Mouse (Mus musculus) stomach, embryonic 16.5 days (tissue): ENCODE data around the gene Kmt2e. TPM values are rescaled to one million over a fixed set of nuclear protein-coding genes. Genes with fewer than 3 reads are reported as not detected.

Source experiments
- ATAC-seq: fragments of 200-750 bp; cut with Nextera tagmentation; 2 replicates; pipeline ENCODE4 v1.8.0; 2017; ENCODE audit warnings: moderate number of reproducible peaks, moderate TSS enrichment; ENCODE audit not compliant: insufficient read depth, low FRiP score
- H3K27ac ChIP-seq: fragments of 300-500 bp; sonication (generic); 2 replicates; pipeline ENCODE4 v1.5.1; 2014; ENCODE audit warnings: low read length
- H3K27me3 ChIP-seq: fragments of 300-500 bp; sonication (generic); 2 replicates; pipeline ENCODE4 v1.6.1; 2014; ENCODE audit warnings: low read length, control low read depth, mixed read lengths; ENCODE audit not compliant: control insufficient read depth, insufficient read depth
- H3K36me3 ChIP-seq: fragments of 300-500 bp; sonication (generic); 2 replicates; pipeline ENCODE4 v1.6.1; 2014; ENCODE audit warnings: low read length; ENCODE audit not compliant: control insufficient read depth, insufficient read depth
- H3K4me1 ChIP-seq: fragments of 300-500 bp; sonication (generic); 2 replicates; pipeline ENCODE4 v1.6.1; 2014; ENCODE audit warnings: low read length, control low read depth, mixed read lengths; ENCODE audit not compliant: control insufficient read depth, insufficient read depth
- H3K4me2 ChIP-seq: fragments of 300-500 bp; sonication (generic); 2 replicates; pipeline ENCODE4 v1.6.1; 2014; ENCODE audit warnings: low read depth, low read length, mixed read lengths
- H3K4me3 ChIP-seq: fragments of 300-500 bp; sonication (generic); replicated peaks from 2 replicates; pipeline ENCODE4 v1.5.1; 2014; ENCODE audit warnings: mild to moderate bottlenecking, low read length
- H3K9ac ChIP-seq: fragments of 300-500 bp; sonication (generic); 2 replicates; pipeline ENCODE4 v1.6.1; 2014; ENCODE audit warnings: low read length
- H3K9me3 ChIP-seq: fragments of 300-500 bp; sonication (generic); replicated peaks from 2 replicates; pipeline ENCODE4 v1.6.1; 2016; ENCODE audit warnings: low read length, control low read depth; ENCODE audit not compliant: control insufficient read depth
- WGBS: fragments of 180-500 bp; shearing (Covaris S2); extraction: QIAGEN DNeasy Blood & Tissue Kit; methylation state at CpG from one replicate; pipeline ENCODE4 v1.1.7; 2014; 5-methylcytosine and 5-hydroxymethylcytosine counted together
- polyA plus RNA-seq: library from polyadenylated mRNA; unstranded; fragments of >200 nt; fragmentation: Nextera tagmentation; extraction: Ambion mirVana; gene quantifications from 2 replicates; pipeline ENCODE4 v1.2.1, GENCODE M21; 2015

Kmt2e gene
- 90.9 and 94.0 TPM in 2 replicates for polyA plus RNA-seq

DNA sequence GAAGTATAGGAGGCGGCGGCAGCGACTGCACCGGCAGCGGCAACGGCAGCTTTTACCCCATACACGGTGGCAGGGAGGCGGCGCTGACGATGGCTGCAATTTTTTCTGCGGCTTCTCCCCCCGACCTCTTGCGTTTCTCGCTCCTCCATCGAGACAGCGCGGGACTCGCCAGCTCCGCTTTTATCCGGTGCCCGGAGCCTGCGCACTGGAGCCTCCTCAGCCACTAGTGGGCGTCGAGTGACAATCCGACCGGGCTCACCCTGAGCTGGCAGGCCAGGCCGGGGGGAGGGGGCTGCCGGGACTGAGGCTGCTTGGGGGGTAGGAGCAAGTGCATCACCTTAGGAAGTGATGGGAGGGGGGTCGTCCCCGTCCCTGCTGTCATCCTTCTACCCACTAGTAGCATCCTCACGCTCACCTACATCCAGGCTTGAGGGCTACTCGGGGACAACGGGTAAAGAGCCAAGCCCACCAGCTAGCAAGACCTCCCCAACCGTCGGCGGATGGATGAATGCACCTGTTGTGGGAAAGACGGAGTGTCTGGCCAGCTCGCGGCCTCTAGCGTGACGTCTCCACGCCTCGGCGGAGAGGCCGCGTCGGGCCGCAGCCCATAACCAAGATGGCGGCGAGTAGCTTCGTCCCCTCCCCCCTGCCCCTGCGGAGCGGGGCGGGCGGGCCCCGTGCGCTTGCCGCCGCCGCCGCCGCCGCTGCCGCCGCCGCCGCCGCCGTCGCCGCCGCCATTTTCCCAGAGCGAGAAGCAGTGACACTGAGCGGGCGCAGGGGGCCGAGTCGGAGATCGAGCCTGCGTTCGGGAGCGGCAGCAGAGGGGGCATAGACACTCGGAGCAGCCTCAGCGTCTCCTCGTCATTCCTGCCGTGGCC, at the start of gene Kmt2e:
TSS of gene Kmt2e (plus strand) at position 722 of the 878 bp plus-strand sequence.
- ATAC-seq, result peak; percentile 81
- Histone ChIP-seq H3K4me3 (peak within 1 kb of the TSS; percentile 79), H3K27me3 (no peaks in the 10 kb centered on the region), H3K9me3 (no peaks in the 10 kb centered on the region), H3K27ac (peak within 1 kb of the TSS; percentile 100), H3K9ac (peak within 1 kb of the TSS; percentile 96), H3K4me1 (peaks cover 11% of the 10 kb centered on the region; the same call in 1 of the 2 replicates), H3K4me2 (peak within 1 kb of the TSS; percentile 74), H3K36me3 (no peaks in the 10 kb centered on the region)
- under 1% methylated on average over 73 of the region's 85 CpGs for WGBS

DNA sequence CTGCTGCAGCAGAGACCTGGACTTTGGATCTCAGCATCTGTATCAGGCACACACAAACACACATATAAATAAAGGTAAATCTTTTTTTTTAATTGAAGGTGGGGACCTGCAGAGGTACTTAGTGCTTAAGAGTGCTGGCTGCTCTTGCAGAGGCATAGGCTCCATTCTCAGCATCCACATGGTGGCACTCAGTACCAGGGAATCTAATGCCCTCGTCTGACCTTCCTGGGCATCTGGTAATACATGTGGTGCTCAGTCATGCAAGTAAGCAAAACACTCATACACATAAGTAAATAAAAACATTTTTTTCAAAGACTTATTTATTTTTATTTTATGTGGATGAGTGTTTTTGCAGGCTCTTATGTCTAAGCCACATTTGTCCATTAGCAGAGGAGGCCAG, 49.1 kb upstream of the Kmt2e start:
- WGBS, result 82% methylated on average over 1 of the region's 1 CpGs
- no peak for ATAC-seq

DNA sequence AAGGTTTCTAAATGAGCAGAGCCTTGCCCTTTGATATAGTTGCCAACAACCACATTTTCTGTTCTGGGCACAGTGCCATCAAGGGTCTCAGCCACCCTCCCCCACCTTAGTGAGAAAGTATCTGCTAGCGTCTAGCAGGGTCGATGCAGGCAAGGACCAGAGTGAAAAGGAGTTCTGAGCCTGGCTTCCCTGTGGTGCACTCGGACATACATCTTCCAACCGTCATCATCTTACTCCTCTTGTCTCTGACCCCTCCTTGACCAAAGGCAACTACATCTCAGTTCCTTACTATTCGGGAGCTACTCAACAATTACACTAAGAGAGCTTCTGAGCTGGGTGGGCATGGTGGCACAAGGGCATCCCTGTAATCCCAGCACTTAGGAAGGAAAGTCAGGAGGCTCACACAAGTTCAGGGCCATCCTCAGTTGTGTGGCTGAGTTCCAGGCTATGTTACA, 48.5 kb upstream of the Kmt2e start:
- Histone ChIP-seq H3K4me1 (0 out of 2 replicates have a peak, but pooled peaks cover 14% of the 10 kb centered on the region), H3K4me2 (no peak overlapping the region), H3K4me3 (no peak overlapping the region), H3K36me3 (no peaks in the 10 kb centered on the region), H3K9ac (no peak overlapping the region), H3K27ac (no peak overlapping the region), H3K9me3 (no peaks in the 10 kb centered on the region), H3K27me3 (no peaks in the 10 kb centered on the region)
- 47% methylated on average over 5 of the region's 5 CpGs for whole genome bisulfite sequencing
- no peak for ATAC-seq

More for the DNA sequence above, 49.1 kb upstream of the Kmt2e start:
- H3K27me3 ChIP-seq, result no peaks in the 10 kb centered on the region
- H3K4me1 ChIP-seq, result 0 out of 2 replicates have a peak, but pooled peaks cover 14% of the 10 kb centered on the region
- no peak overlapping the region for H3K4me3 ChIP-seq
- H3K4me2 ChIP-seq, result no peak overlapping the region
- no peaks in the 10 kb centered on the region for H3K36me3 ChIP-seq
- no peak overlapping the region for H3K9ac ChIP-seq
- H3K27ac ChIP-seq, result no peak overlapping the region
- no peaks in the 10 kb centered on the region for H3K9me3 ChIP-seq

- no peaks in the 10 kb centered on the region for H3K27me3 ChIP-seq
- 1% methylated on average over 22 of the region's 22 CpGs for WGBS
- H3K4me1 ChIP-seq, result 0 out of 2 replicates have a peak, but pooled peaks cover 14% of the 10 kb centered on the region
- H3K9me3 ChIP-seq, result no peaks in the 10 kb centered on the region
- H3K4me2 ChIP-seq, result peak overlapping the region; percentile 62
- H3K36me3 ChIP-seq, result no peaks in the 10 kb centered on the region
- peak overlapping the region; percentile 52 for H3K4me3 ChIP-seq
- peak overlapping the region; percentile 63 for H3K9ac ChIP-seq
- ATAC-seq, result peak; percentile 95
- H3K27ac ChIP-seq, result peak overlapping the region; percentile 94
These were observed 47.5 kb upstream of the Kmt2e start for GRCm38 (mm10) chr5:23386562-23387312.

DNA sequence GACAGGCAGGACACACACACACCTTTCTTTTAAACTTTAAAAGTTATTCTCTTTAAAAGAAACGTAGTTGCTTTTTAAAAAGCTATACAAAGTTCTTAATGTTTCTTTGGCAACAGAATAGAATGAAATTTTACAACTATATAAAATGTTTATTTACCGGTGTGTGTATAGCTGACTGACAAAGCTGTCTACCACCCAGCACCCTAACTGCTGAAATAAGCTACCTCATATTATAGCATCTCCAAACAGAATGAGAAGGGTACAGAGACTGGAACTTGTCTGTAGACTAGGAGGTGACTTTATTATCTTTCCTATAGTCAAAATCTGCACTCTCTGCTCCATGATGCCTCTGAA, 47.0 kb upstream of the Kmt2e start:
- H3K4me3 ChIP-seq, result peak overlapping the region; percentile 52
- no peak for ATAC-seq
- no peaks in the 10 kb centered on the region for H3K9me3 ChIP-seq
- peak overlapping the region; percentile 62 for H3K4me2 ChIP-seq
- H3K9ac ChIP-seq, result no peak overlapping the region; the same call in 1 of the 2 replicates
- no peaks in the 10 kb centered on the region for H3K36me3 ChIP-seq
- peak overlapping the region; percentile 94 for H3K27ac ChIP-seq
- WGBS, result 44% methylated on average over 2 of the region's 2 CpGs
- H3K4me1 ChIP-seq, result 0 out of 2 replicates have a peak, but pooled peaks cover 14% of the 10 kb centered on the region
- H3K27me3 ChIP-seq, result no peaks in the 10 kb centered on the region

DNA sequence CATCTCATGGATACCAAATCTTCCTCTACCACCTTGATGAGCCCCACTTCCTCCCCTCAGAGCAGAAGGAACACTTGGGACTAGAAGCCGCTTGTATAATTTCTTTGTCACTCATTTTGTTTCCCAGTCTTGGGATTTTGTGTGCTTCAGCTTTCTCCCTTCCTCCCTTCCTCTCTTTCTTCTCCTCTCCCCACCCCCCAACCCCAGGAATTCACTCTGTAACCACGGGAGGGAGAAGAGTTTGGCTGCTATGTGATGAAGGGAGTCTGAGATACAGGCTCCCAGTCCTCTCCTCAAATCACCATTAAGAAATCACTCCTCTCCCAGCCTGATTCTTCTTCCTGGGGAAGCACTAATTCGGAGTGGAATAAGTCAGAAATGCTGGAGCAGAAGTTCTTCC, 46.1 kb upstream of the Kmt2e start:
- H3K4me2 ChIP-seq, result no peak overlapping the region
- no peak overlapping the region for H3K9ac ChIP-seq
- no peak for ATAC-seq
- 0 out of 2 replicates have a peak, but pooled peaks cover 14% of the 10 kb centered on the region for H3K4me1 ChIP-seq
- no peak overlapping the region for H3K27ac ChIP-seq
- no peaks in the 10 kb centered on the region for H3K9me3 ChIP-seq
- no peaks in the 10 kb centered on the region for H3K36me3 ChIP-seq
- WGBS, result 37% methylated on average over 3 of the region's 3 CpGs
- no peaks in the 10 kb centered on the region for H3K27me3 ChIP-seq
- no peak overlapping the region for H3K4me3 ChIP-seq

DNA sequence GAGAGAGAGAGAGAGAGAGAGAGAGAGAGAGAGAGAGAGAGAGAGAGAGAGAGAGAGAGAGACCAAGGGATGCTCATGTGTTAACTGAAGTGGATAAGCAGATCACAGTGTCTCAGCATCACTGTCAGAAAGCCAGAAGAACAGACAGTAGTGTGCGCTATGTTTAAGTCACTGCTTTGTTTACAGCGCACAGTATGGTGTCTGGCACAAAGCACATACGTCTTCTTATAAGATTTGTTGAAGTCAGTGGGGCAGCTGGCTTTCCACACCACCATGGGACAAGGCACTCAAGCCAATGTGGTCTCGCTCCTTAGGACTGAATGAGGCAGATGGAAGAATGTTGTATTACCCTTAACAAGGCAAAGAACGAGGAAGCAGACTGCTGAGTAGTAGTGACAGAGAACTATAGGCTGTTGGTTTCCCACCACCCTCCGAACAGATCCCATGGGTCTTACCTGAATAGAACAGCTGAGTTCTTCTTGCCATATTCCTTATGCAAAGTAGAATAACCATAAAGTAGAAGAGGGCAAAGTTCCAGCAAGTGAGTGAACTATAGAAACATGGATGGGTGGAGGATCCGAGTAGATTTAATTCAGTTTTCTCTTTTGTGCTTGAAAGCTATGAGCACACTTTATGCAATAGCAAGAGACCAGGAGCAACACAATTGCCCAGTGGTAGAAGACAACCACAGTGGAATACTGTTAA, 44.5 kb upstream of the Kmt2e start:
- 82% methylated on average over 7 of the region's 7 CpGs for WGBS
- no peaks in the 10 kb centered on the region for H3K27me3 ChIP-seq
- 0 out of 2 replicates have a peak, but pooled peaks cover 14% of the 10 kb centered on the region for H3K4me1 ChIP-seq
- no peak for ATAC-seq
- H3K36me3 ChIP-seq, result no peaks in the 10 kb centered on the region
- no peak overlapping the region for H3K9ac ChIP-seq
- H3K4me3 ChIP-seq, result no peak overlapping the region
- no peak overlapping the region for H3K4me2 ChIP-seq
- no peak overlapping the region for H3K27ac ChIP-seq
- H3K9me3 ChIP-seq, result no peaks in the 10 kb centered on the region

DNA sequence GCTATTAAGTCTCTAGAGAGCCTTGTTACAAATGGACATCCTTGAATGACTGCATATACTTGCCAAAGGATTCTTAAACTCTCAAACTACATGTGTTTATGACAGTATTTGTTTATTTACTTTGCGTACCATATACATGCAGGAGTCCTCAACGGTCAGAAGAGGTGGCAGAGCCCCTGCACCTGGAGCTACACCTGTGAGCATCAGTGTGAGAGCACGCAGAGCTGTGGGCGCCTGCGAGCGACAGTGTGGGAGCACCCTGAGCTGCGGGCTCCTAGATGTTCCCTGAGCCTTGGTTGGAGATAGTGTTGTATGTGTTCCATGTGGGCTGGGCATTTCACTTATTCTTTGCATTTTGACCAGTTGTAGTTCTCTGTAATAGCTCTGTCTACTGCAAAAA, 42.5 kb upstream of the Kmt2e start:
- Histone ChIP-seq H3K4me2 (no peak overlapping the region), H3K4me3 (no peak overlapping the region), H3K27me3 (no peaks in the 10 kb centered on the region), H3K4me1 (0 out of 2 replicates have a peak, but pooled peaks cover 8% of the 10 kb centered on the region), H3K36me3 (no peaks in the 10 kb centered on the region), H3K27ac (no peak overlapping the region), H3K9me3 (no peaks in the 10 kb centered on the region), H3K9ac (no peak overlapping the region)
- ATAC-seq, result no peak
- WGBS, result 85% methylated on average over 7 of the region's 7 CpGs
